Mouse (Mus musculus) midbrain, embryonic 15.5 days (tissue): ENCODE measurements at regions not wholly inside any gene's neighbourhood (a gene's known extent, or its start where the extent isn't known, plus 50 kb on each side); places are given as distances from the start of the nearest gene placed in this dataset.
A peak's percentile ranks its signal among the peaks of the same experiment; 100 is the strongest.

Experiments used
- ATAC-seq: fragments of 200-750 bp; cut with Nextera tagmentation; replicated peaks from 2 replicates; pipeline ENCODE4 v1.8.0; 2017; ENCODE audit warnings: moderate TSS enrichment
- H3K27ac ChIP-seq: fragments of 300-500 bp; sonication (generic); 2 replicates; pipeline ENCODE4 v1.5.1; 2015; ENCODE audit warnings: mild to moderate bottlenecking, inconsistent platforms
- H3K27me3 ChIP-seq: fragments of 300-500 bp; sonication (generic); replicated peaks from 2 replicates; pipeline ENCODE4 v1.6.1; 2015; ENCODE audit warnings: inconsistent platforms
- H3K36me3 ChIP-seq: fragments of 300-500 bp; sonication (generic); replicated peaks from 2 replicates; pipeline ENCODE4 v1.6.1; 2015; ENCODE audit warnings: inconsistent platforms
- H3K4me1 ChIP-seq: fragments of 300-500 bp; sonication (generic); 2 replicates; pipeline ENCODE4 v1.6.1; 2015; ENCODE audit warnings: inconsistent platforms
- H3K4me2 ChIP-seq: fragments of 300-500 bp; sonication (generic); 2 replicates; pipeline ENCODE4 v1.6.1; 2015; ENCODE audit warnings: inconsistent platforms, mild to moderate bottlenecking, moderate library complexity
- H3K4me3 ChIP-seq: fragments of 300-500 bp; sonication (generic); 2 replicates; pipeline ENCODE4 v1.5.1; 2015; ENCODE audit warnings: mild to moderate bottlenecking, inconsistent platforms
- H3K9ac ChIP-seq: fragments of 300-500 bp; sonication (generic); 2 replicates; pipeline ENCODE4 v1.6.1; 2015; ENCODE audit warnings: mild to moderate bottlenecking, inconsistent platforms
- H3K9me3 ChIP-seq: fragments of 300-500 bp; sonication (generic); 2 replicates; pipeline ENCODE4 v1.6.1; 2016; ENCODE audit warnings: inconsistent platforms
- WGBS: fragments of 180-500 bp; shearing (Covaris S2); methylation state at CpG from one replicate; pipeline ENCODE4 v1.1.7; 2015; ENCODE audit warnings: mixed read lengths; 5-methylcytosine and 5-hydroxymethylcytosine counted together

- no peak overlapping the region for H3K9ac ChIP-seq
- H3K4me1 ChIP-seq, result no peaks in the 10 kb centered on the region
- 81% methylated on average over 2 of the region's 2 CpGs for WGBS
- no peaks in the 10 kb centered on the region for H3K36me3 ChIP-seq
- no peak overlapping the region for H3K27ac ChIP-seq
- no peak overlapping the region for H3K4me3 ChIP-seq
- H3K27me3 ChIP-seq, result no peaks in the 10 kb centered on the region
- no peak for ATAC-seq
- H3K4me2 ChIP-seq, result no peak overlapping the region
- no peaks in the 10 kb centered on the region for H3K9me3 ChIP-seq
These were observed 650.6 kb upstream of the Lrfn5 start for GRCm38 (mm10) chr12:60872381-60872780.

- Histone ChIP-seq H3K27ac (no peak overlapping the region), H3K36me3 (no peaks in the 10 kb centered on the region), H3K9me3 (no peaks in the 10 kb centered on the region), H3K27me3 (no peaks in the 10 kb centered on the region), H3K4me2 (no peak overlapping the region), H3K4me1 (no peaks in the 10 kb centered on the region), H3K4me3 (no peak overlapping the region), H3K9ac (no peak overlapping the region)
- 60% methylated on average over 2 of the region's 2 CpGs for WGBS
- ATAC-seq, result no peak
These were observed 630.5 kb upstream of the Lrfn5 start for GRCm38 (mm10) chr12:60892408-60892807.

GRCm38 (mm10) chr12:60894506-60894905 lies 628.4 kb upstream of the Lrfn5 start:
- no peaks in the 10 kb centered on the region for H3K27me3 ChIP-seq
- no peak overlapping the region for H3K9ac ChIP-seq
- H3K36me3 ChIP-seq, result no peaks in the 10 kb centered on the region
- no peak for ATAC-seq
- H3K27ac ChIP-seq, result no peak overlapping the region
- H3K4me1 ChIP-seq, result no peaks in the 10 kb centered on the region
- no peaks in the 10 kb centered on the region for H3K9me3 ChIP-seq
- H3K4me2 ChIP-seq, result no peak overlapping the region
- 63% methylated on average over 1 of the region's 1 CpGs for WGBS
- no peak overlapping the region for H3K4me3 ChIP-seq

GRCm38 (mm10) chr12:60932029-60932428 lies 590.9 kb upstream of the Lrfn5 start:
- H3K27me3 ChIP-seq, result no peaks in the 10 kb centered on the region
- no peak overlapping the region for H3K4me3 ChIP-seq
- H3K4me1 ChIP-seq, result no peaks in the 10 kb centered on the region
- ATAC-seq, result peak; percentile 92
- H3K27ac ChIP-seq, result peak overlapping the region; percentile 29; the same call in 1 of the 2 replicates
- H3K4me2 ChIP-seq, result no peak overlapping the region
- no peak overlapping the region for H3K9ac ChIP-seq
- 50% methylated on average over 4 of the region's 4 CpGs for WGBS
- H3K9me3 ChIP-seq, result no peaks in the 10 kb centered on the region
- H3K36me3 ChIP-seq, result no peaks in the 10 kb centered on the region

GRCm38 (mm10) chr12:60967424-60967823 lies 555.5 kb upstream of the Lrfn5 start:
- H3K4me2 ChIP-seq, result no peak overlapping the region
- no peaks in the 10 kb centered on the region for H3K36me3 ChIP-seq
- ATAC-seq, result no peak
- H3K4me3 ChIP-seq, result no peak overlapping the region
- WGBS, result 74% methylated on average over 1 of the region's 1 CpGs
- H3K9ac ChIP-seq, result no peak overlapping the region
- H3K4me1 ChIP-seq, result no peaks in the 10 kb centered on the region
- no peaks in the 10 kb centered on the region for H3K27me3 ChIP-seq
- no peak overlapping the region for H3K27ac ChIP-seq
- H3K9me3 ChIP-seq, result no peaks in the 10 kb centered on the region

- Histone ChIP-seq H3K4me2 (no peak overlapping the region), H3K27ac (no peak overlapping the region), H3K9me3 (no peaks in the 10 kb centered on the region), H3K9ac (no peak overlapping the region), H3K27me3 (no peaks in the 10 kb centered on the region), H3K4me3 (no peak overlapping the region), H3K36me3 (no peaks in the 10 kb centered on the region), H3K4me1 (no peaks in the 10 kb centered on the region)
- no peak for ATAC-seq
These were observed 544.5 kb upstream of the Lrfn5 start for GRCm38 (mm10) chr12:60978441-60978840.
